Mouse (Mus musculus) limb, embryonic 14.5 days (tissue): ENCODE results near the gene Tulp2. TPM values are rescaled to one million over a fixed set of nuclear protein-coding genes. Genes with fewer than 3 reads are reported as not detected.
A peak's percentile ranks its signal among the peaks of the same experiment; 100 is the strongest.

Experiments used
- ATAC-seq: fragments of 200-750 bp; cut with Nextera tagmentation; 2 replicates; pipeline ENCODE4 v1.8.0; 2017; ENCODE audit warnings: low read depth, moderate number of reproducible peaks, moderate TSS enrichment; ENCODE audit not compliant: low FRiP score
- DNase-seq: peaks from one replicate; pipeline ENCODE4 v3.0.0-alpha.2; 2015; ENCODE audit warnings: low spot score
- H3K27ac ChIP-seq: fragments of 300-500 bp; sonication (generic); replicated peaks from 2 replicates; pipeline ENCODE4 v1.5.1; 2014; ENCODE audit warnings: low read depth, mild to moderate bottlenecking, low read length, moderate library complexity, mixed read lengths
- H3K27me3 ChIP-seq: fragments of 300-500 bp; sonication (generic); 2 replicates; pipeline ENCODE4 v1.6.1; 2014; ENCODE audit warnings: low read length, mixed read lengths; ENCODE audit not compliant: control insufficient read depth, insufficient read depth
- H3K36me3 ChIP-seq: fragments of 300-500 bp; sonication (generic); 2 replicates; pipeline ENCODE4 v1.6.1; 2014; ENCODE audit warnings: mild to moderate bottlenecking, low read length, moderate library complexity, mixed read lengths; ENCODE audit not compliant: control insufficient read depth, insufficient read depth
- H3K4me1 ChIP-seq: fragments of 300-500 bp; sonication (generic); 2 replicates; pipeline ENCODE4 v1.6.1; 2014; ENCODE audit warnings: antibody characterized with exemption, low read length, mixed read lengths; ENCODE audit not compliant: control insufficient read depth, insufficient read depth
- H3K4me2 ChIP-seq: fragments of 300-500 bp; sonication (generic); replicated peaks from 2 replicates; pipeline ENCODE4 v1.6.1; 2014; ENCODE audit warnings: low read depth, mild to moderate bottlenecking, low read length, moderate library complexity; ENCODE audit not compliant: severe bottlenecking
- H3K4me3 ChIP-seq: fragments of 300-500 bp; sonication (generic); replicated peaks from 2 replicates; pipeline ENCODE4 v1.5.1; 2014; ENCODE audit warnings: low read length
- H3K9ac ChIP-seq: fragments of 300-500 bp; sonication (generic); 2 replicates; pipeline ENCODE4 v1.6.1; 2014; ENCODE audit warnings: mild to moderate bottlenecking, low read depth, low read length, moderate library complexity; ENCODE audit not compliant: severe bottlenecking
- H3K9me3 ChIP-seq: fragments of 300-500 bp; sonication (generic); 2 replicates; pipeline ENCODE4 v1.6.1; 2016; ENCODE audit warnings: low read length; ENCODE audit not compliant: control insufficient read depth
- POLR2A ChIP-seq: fragments of 200-500 bp; IDR thresholded peaks from 2 replicates; pipeline ENCODE4 v1.8.0; 2012; ENCODE audit warnings: inconsistent platforms, mild to moderate bottlenecking, moderate library complexity, borderline replicate concordance; ENCODE audit not compliant: insufficient read depth, insufficient read length; ENCODE audit errors: extremely low read depth
- WGBS: fragments of 180-500 bp; shearing (Covaris S2); extraction: QIAGEN DNeasy Blood & Tissue Kit; methylation state at CpG from one replicate; pipeline ENCODE4 v1.1.7; 2014; 5-methylcytosine and 5-hydroxymethylcytosine counted together
- polyA plus RNA-seq, 2 experiments: library from polyadenylated mRNA; depleted of rRNA in 1 of 2; stranded (reverse) in 1 of 2; unstranded in 1 of 2; fragments of >200 nt; fragmentation: Nextera tagmentation in 1 of 2; extraction: Ambion mirVana in 1 of 2; gene quantifications; 2 replicates each; pipeline versions ENCODE4 v1.2.1 to v1.2.3; 2012 to 2014

Gene Tulp2
- polyA plus RNA-seq, 2 experiments, result 1.2 to 1.3 TPM

DNA sequence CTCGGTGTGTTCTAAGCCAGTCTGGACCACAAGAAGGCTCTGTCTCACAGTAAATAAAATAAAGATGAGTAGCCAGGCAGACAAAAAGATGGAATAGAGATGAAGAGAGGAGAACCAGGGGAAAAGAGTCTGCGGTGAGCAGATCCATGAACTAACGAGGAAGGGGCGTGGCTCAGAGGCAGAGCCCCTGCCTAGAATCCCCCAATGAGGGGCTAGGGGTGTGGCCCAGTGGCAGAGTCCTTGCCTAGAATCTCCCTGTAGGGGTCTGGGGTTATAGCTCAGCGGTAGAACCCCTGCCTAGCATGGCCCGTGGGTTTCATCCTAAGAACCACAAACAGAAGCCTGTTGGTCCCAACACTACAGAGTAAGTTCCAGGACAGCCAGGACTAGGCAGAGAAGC is 44.6 kb upstream of the Tulp2 start:
- 22% methylated on average over 6 of the region's 6 CpGs for WGBS
- peaks cover 37% of the 10 kb centered on the region for H3K4me1 ChIP-seq
- no peaks in the 10 kb centered on the region for H3K27me3 ChIP-seq
- ATAC-seq (no peak), DNase-seq (no peak)
- H3K4me2 ChIP-seq, result peak overlapping the region; percentile 23
- TF ChIP-seq POLR2A, result no peak
- H3K36me3 ChIP-seq, result peaks cover 26% of the 10 kb centered on the region
- H3K27ac ChIP-seq, result no peak overlapping the region
- H3K4me3 ChIP-seq, result no peak overlapping the region
- no peaks in the 10 kb centered on the region for H3K9me3 ChIP-seq
- H3K9ac ChIP-seq, result no peak overlapping the region

DNA sequence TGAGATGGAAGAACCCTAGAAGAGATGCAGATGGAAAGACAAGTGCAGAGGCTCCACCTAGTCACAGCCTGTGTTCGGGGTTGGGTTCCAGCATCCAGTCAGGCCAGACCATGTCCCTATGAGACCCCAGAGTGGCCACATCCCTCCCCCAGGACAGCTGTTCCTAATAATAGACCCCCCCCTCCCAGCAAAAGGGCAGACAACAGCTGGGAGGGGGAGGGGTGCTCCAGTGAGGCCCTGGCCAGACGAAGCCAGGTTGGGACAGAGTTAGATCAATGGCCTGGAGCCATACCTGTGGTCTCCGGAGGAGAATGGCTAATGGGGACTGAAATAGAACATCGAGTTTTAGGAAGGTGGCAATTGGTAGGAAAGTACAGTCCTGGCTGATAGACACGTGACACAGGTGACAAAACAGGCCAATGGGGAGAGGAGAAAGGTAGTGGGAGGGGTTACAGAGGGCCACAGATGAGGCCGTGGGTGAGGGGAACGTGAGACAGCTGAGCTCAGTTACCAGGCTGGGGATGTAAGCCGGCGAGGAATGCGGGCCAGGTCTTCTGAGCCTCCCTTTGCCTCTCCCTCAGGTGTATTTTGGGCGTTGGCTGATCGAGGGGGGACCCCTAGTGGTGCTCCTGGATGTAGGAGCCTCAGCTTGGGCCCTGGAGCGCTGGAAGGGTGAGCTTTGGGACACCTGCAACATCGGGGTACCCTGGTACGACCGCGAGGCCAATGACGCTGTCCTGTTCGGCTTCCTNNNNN is 44.0 kb upstream of the Tulp2 start, which contains the start of gene Ruvbl2:
TSS of gene Ruvbl2 (minus strand) at position 576 of the 756 bp plus-strand sequence.
- TF ChIP-seq POLR2A, result no peak
- no peak within 1 kb of the TSS for H3K9ac ChIP-seq
- peaks cover 37% of the 10 kb centered on the region for H3K4me1 ChIP-seq
- no peaks in the 10 kb centered on the region for H3K27me3 ChIP-seq
- H3K4me2 ChIP-seq, result peak within 1 kb of the TSS; percentile 36
- no peak for ATAC-seq
- H3K36me3 ChIP-seq, result peaks cover 28% of the 10 kb centered on the region
- 11% methylated on average over 18 of the region's 19 CpGs for WGBS
- no peak within 1 kb of the TSS; the same call in 1 of the 2 replicates for H3K27ac ChIP-seq
- no peaks in the 10 kb centered on the region for H3K9me3 ChIP-seq
- no peak for DNase-seq
- H3K4me3 ChIP-seq, result 0 out of 2 replicates have a peak within 1 kb of the TSS, but pooled peaks have one; percentile 2

DNA sequence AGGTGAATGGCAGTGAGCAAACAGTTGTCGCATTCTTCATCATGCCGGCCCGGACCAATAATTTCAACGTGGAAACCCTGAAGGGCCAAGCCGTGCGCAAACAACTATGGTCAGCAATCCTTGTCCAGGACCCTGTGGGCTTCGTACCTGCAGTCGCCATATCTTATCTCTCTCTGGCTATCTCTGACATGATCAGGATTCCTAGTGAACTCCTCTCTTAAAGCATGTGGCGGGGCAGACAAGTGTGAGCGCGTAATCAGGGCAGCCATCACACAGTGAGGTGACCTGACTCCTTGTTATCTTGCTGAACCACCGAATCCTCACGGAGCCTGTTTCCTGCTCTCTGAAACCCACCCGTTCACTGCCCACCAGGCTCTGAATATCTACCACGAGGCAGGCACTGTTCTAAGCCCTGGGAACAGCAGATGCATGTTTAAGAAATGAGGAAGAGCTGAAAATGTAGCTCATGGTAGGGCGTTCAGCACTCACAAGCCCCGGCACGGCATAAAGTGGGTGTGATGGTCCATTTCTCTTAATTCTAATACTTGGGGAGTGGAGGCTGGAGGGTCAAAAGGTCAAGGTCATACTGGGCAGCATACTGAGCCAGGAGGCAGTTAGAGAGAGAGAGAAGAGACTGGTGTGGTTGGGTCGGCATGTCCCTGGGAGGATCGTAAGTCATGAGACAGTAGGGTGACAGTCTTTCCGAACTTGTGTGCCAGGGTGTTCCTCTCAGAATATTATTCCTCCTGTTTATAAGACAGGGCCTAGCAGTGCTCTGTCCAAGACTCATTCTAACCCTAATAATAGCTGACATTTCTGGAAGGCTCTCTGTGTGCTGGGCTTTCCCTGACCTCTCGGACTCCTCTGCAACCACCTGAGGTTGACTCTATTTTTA is 37.9 kb upstream of the Tulp2 start:
- peaks cover 72% of the 10 kb centered on the region for H3K36me3 ChIP-seq

DNA sequence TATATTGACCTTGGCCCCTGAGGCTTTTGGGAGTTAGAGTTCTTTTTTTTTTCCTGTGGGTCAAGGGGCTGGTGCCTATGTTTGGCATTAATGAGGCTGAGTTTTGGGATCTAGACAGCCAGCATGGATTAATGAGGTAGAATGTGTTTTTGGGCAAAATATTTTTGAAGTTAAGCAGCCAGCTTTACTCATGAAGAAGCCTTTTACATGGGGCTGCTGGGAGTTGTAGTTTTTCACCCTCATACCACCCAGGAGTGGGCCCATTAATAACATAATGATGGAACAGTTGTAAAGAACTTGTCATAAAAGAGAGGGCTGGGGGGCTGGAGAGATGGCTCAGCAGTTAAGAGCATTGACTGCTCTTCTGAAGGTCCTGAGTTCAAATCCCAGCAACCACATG is 35.1 kb upstream of the Tulp2 start:
- Histone ChIP-seq H3K4me2 (no peak overlapping the region), H3K27ac (no peak overlapping the region), H3K4me3 (no peak overlapping the region), H3K27me3 (no peaks in the 10 kb centered on the region), H3K4me1 (no peaks in the 10 kb centered on the region), H3K9me3 (no peaks in the 10 kb centered on the region), H3K9ac (no peak overlapping the region), H3K36me3 (peaks cover 62% of the 10 kb centered on the region)
- no peak for ATAC-seq
- no peak for DNase-seq
- no peak for TF ChIP-seq POLR2A

More for the DNA sequence above, 37.9 kb upstream of the Tulp2 start:
- no peak for TF ChIP-seq POLR2A
- Histone ChIP-seq H3K9me3 (no peaks in the 10 kb centered on the region), H3K4me3 (no peak overlapping the region), H3K9ac (no peak overlapping the region), H3K27me3 (no peaks in the 10 kb centered on the region), H3K4me2 (no peak overlapping the region), H3K27ac (no peak overlapping the region), H3K4me1 (no peaks in the 10 kb centered on the region)
- WGBS, result 84% methylated on average over 22 of the region's 22 CpGs
- ATAC-seq, result no peak
- no peak for DNase-seq

DNA sequence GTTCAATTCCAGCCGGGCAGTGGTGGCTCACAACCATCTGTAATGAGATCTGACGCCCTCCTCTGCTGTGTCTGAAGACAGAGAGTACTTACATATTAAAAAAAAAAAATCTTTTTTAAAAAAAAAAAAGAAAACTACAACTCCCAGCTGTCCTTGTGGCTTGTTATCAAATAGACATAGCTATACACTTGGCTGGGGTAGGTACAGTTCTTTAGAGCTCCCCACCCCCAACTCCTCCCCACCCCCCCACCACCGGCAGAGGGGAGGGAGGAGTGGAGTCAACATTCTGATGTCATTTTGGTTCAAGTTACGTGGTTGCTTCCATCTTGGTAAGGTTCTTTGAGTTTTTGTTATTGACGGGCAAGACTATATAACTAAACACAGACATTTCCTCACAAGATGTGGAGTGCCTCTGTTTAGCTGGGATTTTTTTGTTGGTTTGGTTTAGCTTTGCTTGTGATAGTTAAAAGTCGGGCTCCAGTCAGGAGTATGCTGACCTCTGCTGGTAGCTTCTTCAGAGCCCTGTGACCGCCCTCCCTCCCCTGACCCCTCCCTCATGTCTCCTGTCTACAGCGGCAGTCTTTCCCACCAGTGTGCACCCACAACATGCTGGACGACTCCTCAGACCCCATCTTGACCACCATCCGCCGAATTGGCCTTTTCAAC is 34.2 kb upstream of the Tulp2 start:
- Histone ChIP-seq H3K36me3 (peaks cover 66% of the 10 kb centered on the region), H3K27me3 (no peaks in the 10 kb centered on the region), H3K9me3 (no peaks in the 10 kb centered on the region), H3K4me3 (no peak overlapping the region), H3K9ac (no peak overlapping the region), H3K27ac (no peak overlapping the region), H3K4me1 (no peaks in the 10 kb centered on the region), H3K4me2 (no peak overlapping the region)
- 34% methylated on average over 11 of the region's 11 CpGs for WGBS
- no peak for TF ChIP-seq POLR2A
- DNase-seq (peak; percentile 59), ATAC-seq (0 out of 2 replicates have a peak, but pooled peaks have one; percentile 47)
